Mouse (Mus musculus) CH12.LX (cell line): ENCODE results near the gene Ms4a5. TPM values are rescaled to one million over a fixed set of nuclear protein-coding genes. Genes with fewer than 3 reads are reported as not detected.
A peak's percentile ranks its signal among the peaks of the same experiment; 100 is the strongest.
"Not testable (repeated sequence)": the region's sequence is repeated elsewhere in the genome, so short reads cannot be mapped to it uniquely, and the experiment has no call there.

ENCODE experiments used
- DNase-seq: peaks from one replicate; pipeline ENCODE4 v3.0.0-alpha.2; 2013; ENCODE audit errors: extremely low read depth
- H3K27ac ChIP-seq: 2 replicates; pipeline ENCODE4 v1.5.1; 2012; ENCODE audit warnings: low read depth, mild to moderate bottlenecking, control low read depth, moderate library complexity; ENCODE audit not compliant: insufficient read depth
- H3K27me3 ChIP-seq: replicated peaks from 2 replicates; pipeline ENCODE3; 2012; ENCODE audit warnings: inconsistent platforms
- H3K36me3 ChIP-seq, 2 experiments: replicated peaks in 1 of 2; 2 replicates each; pipeline versions ENCODE3 to v1.6.1; 2012; ENCODE audit warnings: inconsistent platforms in 1 of 2, low read length in 1 of 2, mild to moderate bottlenecking in 1 of 2, mixed read lengths in 1 of 2, moderate library complexity in 1 of 2; ENCODE audit not compliant: control insufficient read depth in 1 of 2, insufficient read depth in 1 of 2
- H3K4me1 ChIP-seq, 2 experiments: 2 replicates each; pipeline ENCODE4 v1.6.1; 2012; ENCODE audit warnings: inconsistent platforms in 1 of 2, moderate library complexity in 1 of 2; ENCODE audit not compliant: insufficient read depth in 2 of 2, control insufficient read depth in 1 of 2
- H3K4me2 ChIP-seq: 2 replicates; pipeline ENCODE4 v1.6.1; 2012; ENCODE audit warnings: low read depth, mild to moderate bottlenecking, control low read depth; ENCODE audit not compliant: poor library complexity, insufficient read depth, severe bottlenecking
- H3K4me3 ChIP-seq, 3 experiments: fragments of 150-350 bp in 1 of 3; sonication (generic) in 1 of 3; replicated peaks in 1 of 3; 2 replicates each; pipeline versions ENCODE3 to v1.5.1; 2011 to 2012; ENCODE audit warnings: low read depth in 2 of 3, low read length in 2 of 3, mild to moderate bottlenecking in 2 of 3, moderate library complexity in 2 of 3, control low read depth in 1 of 3, improper control_type of control experiment in 1 of 3, inconsistent platforms in 1 of 3, mixed read lengths in 1 of 3; ENCODE audit not compliant: poor library complexity in 1 of 3
- H3K79me2 ChIP-seq: replicated peaks from 2 replicates; pipeline ENCODE4 v1.6.1; 2012; ENCODE audit warnings: mild to moderate bottlenecking, moderate library complexity; ENCODE audit not compliant: control insufficient read depth, poor library complexity, insufficient read depth, severe bottlenecking; ENCODE audit errors: extremely low read depth
- H3K9ac ChIP-seq: 2 replicates; pipeline ENCODE4 v1.6.1; 2012; ENCODE audit warnings: low read depth, mild to moderate bottlenecking, control low read depth, moderate library complexity; ENCODE audit not compliant: insufficient read depth
- H3K9me3 ChIP-seq: replicated peaks from 2 replicates; pipeline ENCODE3; 2012; ENCODE audit warnings: low read length, inconsistent platforms, mixed read lengths
- GABPA ChIP-seq: IDR thresholded peaks from 2 replicates; pipeline ENCODE4 v1.6.1; 2012; ENCODE audit warnings: low read depth, low read length, improper control_type of control experiment, inconsistent platforms; ENCODE audit not compliant: insufficient replicate concordance
- MAFK ChIP-seq: IDR thresholded peaks from 2 replicates; pipeline ENCODE4 v1.6.1; 2011; ENCODE audit warnings: low read length, improper control_type of control experiment; ENCODE audit not compliant: insufficient replicate concordance
- RCOR1 ChIP-seq: conservative IDR thresholded peaks from 2 replicates; pipeline ENCODE4 v1.6.1; 2012; ENCODE audit warnings: low read depth, mild to moderate bottlenecking, inconsistent platforms, low read length, improper control_type of control experiment
- ZC3H11A ChIP-seq: IDR thresholded peaks from 2 replicates; pipeline ENCODE4 v1.6.1; 2012; ENCODE audit warnings: low read depth, mild to moderate bottlenecking, inconsistent platforms, low read length, improper control_type of control experiment
- dilution Hi-C: fragments of 300-500 bp; cut with MboI; formaldehyde crosslinking; loops from 2 replicates; pipeline ENCODE4 v1.14.3; 2020; ENCODE audit warnings: low sequenced_read_pairs; ENCODE audit not compliant: extremely low pct_unique_long_range_greater_than_20kb, extremely low pct_ligation_motif_present
- in situ Hi-C: fragments of 300-500 bp; cut with MboI; formaldehyde crosslinking; loops from 3 replicates; pipeline ENCODE4 v1.14.3; 2019; ENCODE audit warnings: low sequenced_read_pairs, low pct_ligation_motif_present, low pct_unique_long_range_greater_than_20kb, mixed read lengths
- polyA plus RNA-seq: library from polyadenylated mRNA; unstranded; fragments of >175 nt; gene quantifications from 2 replicates; pipeline ENCODE4 v1.2.1, GENCODE M21; 2012; ENCODE audit warnings: low read depth; ENCODE audit not compliant: insufficient read length
- total RNA-seq, 2 experiments: library from RNA; depleted of rRNA; stranded (reverse); fragments of 300-350 nt in 1 of 2; fragments of >200 nt in 1 of 2; gene quantifications; 2 replicates each; pipeline ENCODE4 v1.2.3; 2012 to 2014

Ms4a5 gene
- total and polyA plus RNA-seq, 3 experiments = not detected

- H3K4me1 ChIP-seq = peaks cover 0 to 4% of the 10 kb centered on the region in 2 experiments; a peak in 1 of 4 replicates
- H3K79me2 ChIP-seq = no peaks in the 10 kb centered on the region
- no peak for DNase-seq
- peak; percentile 86 for TF ChIP-seq MAFK
- no peak for TF ChIP-seq ZC3H11A
- no peaks in the 10 kb centered on the region for H3K9me3 ChIP-seq
- no peak overlapping the region for H3K4me3 ChIP-seq
- in situ Hi-C loops (no loop called here), dilution Hi-C loops (no loop called here)
- H3K9ac ChIP-seq = no peak overlapping the region
- no peak overlapping the region for H3K4me2 ChIP-seq
- no peak overlapping the region for H3K27ac ChIP-seq
- no peaks in the 10 kb centered on the region for H3K27me3 ChIP-seq
- no peaks in the 10 kb centered on the region for H3K36me3 ChIP-seq
These were observed 25.2 kb upstream of the Ms4a5 start for GRCm38 (mm10) chr19:11308888-11309287.

DNA sequence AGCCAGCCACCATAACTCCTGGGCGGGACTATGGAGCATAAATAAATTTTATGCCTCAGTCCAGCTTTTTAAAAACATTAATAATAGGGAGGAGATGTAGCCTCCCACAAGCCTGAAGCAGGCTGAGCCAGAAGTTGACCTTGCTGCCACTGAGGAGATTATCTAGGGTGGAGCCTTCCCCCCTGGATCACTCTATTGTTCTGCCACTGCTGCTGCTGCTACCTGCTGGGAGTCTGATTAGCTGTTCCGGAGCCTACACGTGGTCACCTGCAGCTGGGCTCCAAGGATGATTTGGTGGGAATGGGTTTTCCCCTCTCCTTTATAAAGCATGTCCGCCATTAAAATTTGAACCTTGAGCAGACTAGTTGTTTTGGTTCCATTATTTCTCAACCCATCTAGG lies 15.9 kb upstream of the Ms4a5 start:
- H3K4me2 ChIP-seq, H3K27me3 ChIP-seq, H3K9ac ChIP-seq, H3K27ac ChIP-seq, H3K36me3 ChIP-seq, in situ Hi-C loops, H3K79me2 ChIP-seq, H3K9me3 ChIP-seq, DNase-seq, H3K4me3 ChIP-seq, dilution Hi-C loops, H3K4me1 ChIP-seq: not testable (repeated sequence)

- dilution Hi-C loops = no loop called here
- DNase-seq = no peak
These were observed 15.3 kb upstream of the Ms4a5 start for GRCm38 (mm10) chr19:11298939-11299338.

DNA sequence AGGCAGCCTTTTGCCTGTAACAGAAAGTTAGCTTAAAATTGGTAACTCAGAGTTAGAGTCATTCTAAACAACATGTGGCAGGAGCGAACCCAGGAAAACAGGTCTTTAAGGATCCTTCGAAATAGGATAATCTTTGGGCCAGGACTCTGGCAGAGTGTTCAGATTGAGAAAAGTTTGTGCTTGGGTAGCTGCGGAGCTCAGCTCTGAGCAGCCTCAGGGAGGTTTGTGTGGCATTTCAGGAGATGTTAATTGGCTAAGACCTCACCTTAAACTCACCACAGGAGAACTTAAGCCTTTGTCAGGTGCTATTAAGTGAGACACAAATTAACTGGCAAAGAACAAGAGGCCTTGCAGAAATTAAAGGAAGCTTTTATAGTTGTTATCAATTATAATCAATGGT lies 9.9 kb upstream of the Ms4a5 start:
- Histone ChIP-seq H3K9ac (peak overlapping the region; percentile 43; the same call in 1 of the 2 replicates), H3K4me2 (peak overlapping the region; percentile 9), H3K4me3 (peak overlapping the region in 1 of 3 experiments; percentile 15)
- H3K9me3 ChIP-seq, H3K36me3 ChIP-seq, H3K27ac ChIP-seq, H3K4me1 ChIP-seq, H3K27me3 ChIP-seq, H3K79me2 ChIP-seq, in situ Hi-C loops, dilution Hi-C loops: not testable (repeated sequence)
- DNase-seq = peak; percentile 21
- 0 out of 2 replicates have a peak, but pooled peaks have one; percentile 14 for TF ChIP-seq RCOR1

More at GRCm38 (mm10) chr19:11298939-11299338, 15.3 kb upstream of the Ms4a5 start:
- Histone ChIP-seq H3K4me3 (no peak overlapping the region), H3K4me2 (no peak overlapping the region), H3K9me3 (no peaks in the 10 kb centered on the region), H3K36me3 (no peaks in the 10 kb centered on the region), H3K9ac (no peak overlapping the region), H3K27me3 (no peaks in the 10 kb centered on the region), H3K4me1 (no peaks in the 10 kb centered on the region), H3K79me2 (no peaks in the 10 kb centered on the region), H3K27ac (no peak overlapping the region)
- TF ChIP-seq GABPA (no peak), MAFK (no peak)
- in situ Hi-C loops = no loop called here
